Mouse (Mus musculus) mouse embryonic stem cell (cell line): ENCODE results near the gene Wdr83.

Source experiments
- in situ Hi-C, 2 experiments: fragments of 300-500 bp; cut with MboI; formaldehyde crosslinking; loops; 1 replicate in 1 of 2; 3 replicates in 1 of 2; pipeline ENCODE4 v1.14.3; 2019 to 2020; ENCODE audit warnings: low sequenced_read_pairs in 2 of 2, low pct_unique_long_range_greater_than_20kb in 1 of 2, mixed read lengths in 1 of 2; ENCODE audit not compliant: unreplicated experiment in 1 of 2

Wdr83 gene

GRCm38 (mm10) chr8:85037681-85038531, 43.2 kb downstream of the Wdr83 start:
- in situ Hi-C loops: no loop called here

DNA sequence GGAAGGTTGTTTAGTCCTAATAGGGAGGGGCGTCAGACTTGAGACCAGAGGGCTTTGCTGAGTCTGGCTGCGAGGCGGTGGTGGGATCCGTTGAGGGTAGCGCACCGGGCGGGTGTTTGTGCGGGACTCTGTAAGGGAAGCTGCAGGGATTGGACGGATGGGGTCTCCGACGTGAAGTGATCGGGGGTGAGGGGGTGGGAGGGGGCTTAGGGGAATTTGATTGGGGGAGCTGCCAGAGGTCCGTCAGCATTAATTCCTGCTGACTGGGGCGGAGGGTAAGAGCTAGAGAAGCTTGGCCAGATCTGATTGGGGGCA, 43.8 kb downstream of the Wdr83 start:
- in situ Hi-C loops: no loop called here

- in situ Hi-C loops: no loop called here
Measured at GRCm38 (mm10) chr8:85036718-85037365, 44.3 kb downstream of the Wdr83 start, which contains the start of gene Tnpo2. TSS of gene Tnpo2 (plus strand) at chr8:85036915.

- in situ Hi-C loops: no loop called here
Measured at GRCm38 (mm10) chr8:85036381-85036717, 44.8 kb downstream of the Wdr83 start.

DNA sequence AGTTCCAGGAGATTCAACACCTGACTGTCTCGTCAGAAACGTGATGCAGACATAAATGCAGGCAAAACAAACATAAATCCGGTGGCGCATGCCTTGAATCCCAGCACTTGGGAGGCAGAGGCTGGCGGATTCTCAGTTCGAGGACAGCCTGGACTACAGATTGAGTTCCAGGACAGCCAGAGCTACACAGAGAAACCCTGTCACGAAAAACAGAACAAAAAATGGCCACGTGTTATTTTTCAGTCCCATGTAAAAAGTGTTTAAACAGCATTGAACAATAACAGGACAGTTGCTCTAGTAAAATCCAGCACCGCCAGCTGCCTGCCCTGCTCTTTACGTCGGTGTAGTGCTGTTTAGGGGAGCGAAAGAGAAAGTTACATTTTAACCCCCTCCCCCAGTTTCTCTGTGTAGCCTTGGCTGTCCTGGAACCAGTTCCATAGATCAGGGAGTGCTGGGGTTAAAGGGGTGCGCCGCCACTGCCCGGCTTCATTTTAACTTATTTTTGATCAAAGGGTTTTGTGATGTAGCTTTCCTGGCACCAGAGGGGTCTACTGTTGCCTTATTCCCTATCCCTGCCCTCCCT, 45.3 kb downstream of the Wdr83 start:
- in situ Hi-C loops: no loop called here

DNA sequence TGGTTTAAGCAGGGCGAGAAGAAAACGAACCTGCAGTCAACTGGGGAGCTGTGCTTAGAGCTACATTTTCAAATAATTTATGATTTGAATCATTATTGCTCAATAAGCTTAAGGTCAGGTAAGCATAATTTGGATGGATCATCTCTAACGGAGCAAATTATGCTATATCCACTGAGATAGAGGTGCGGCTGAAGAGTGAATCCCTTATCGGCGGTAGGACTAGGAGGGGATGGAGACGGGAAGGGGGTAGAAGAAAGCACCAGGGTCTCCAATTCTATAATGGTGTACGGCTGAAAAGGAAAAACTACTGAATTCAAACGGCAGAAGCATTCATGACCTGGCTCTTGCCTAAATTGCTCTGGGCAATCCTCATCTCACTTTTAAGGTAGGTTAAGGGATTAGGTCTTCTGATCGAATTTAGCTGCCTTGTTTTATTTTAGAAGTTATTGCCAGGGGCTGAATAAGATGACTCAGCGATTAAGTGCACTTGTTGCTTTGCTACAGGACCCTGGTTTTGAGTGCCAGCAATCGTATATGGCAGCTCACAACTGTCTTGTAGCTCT, 45.9 kb downstream of the Wdr83 start:
- in situ Hi-C loops: no loop called here

- in situ Hi-C loops: no loop called here
Measured at GRCm38 (mm10) chr8:85034764-85035163, 46.3 kb downstream of the Wdr83 start.

- in situ Hi-C loops: no loop called here
Measured at GRCm38 (mm10) chr8:85033867-85034266, 47.2 kb downstream of the Wdr83 start.

DNA sequence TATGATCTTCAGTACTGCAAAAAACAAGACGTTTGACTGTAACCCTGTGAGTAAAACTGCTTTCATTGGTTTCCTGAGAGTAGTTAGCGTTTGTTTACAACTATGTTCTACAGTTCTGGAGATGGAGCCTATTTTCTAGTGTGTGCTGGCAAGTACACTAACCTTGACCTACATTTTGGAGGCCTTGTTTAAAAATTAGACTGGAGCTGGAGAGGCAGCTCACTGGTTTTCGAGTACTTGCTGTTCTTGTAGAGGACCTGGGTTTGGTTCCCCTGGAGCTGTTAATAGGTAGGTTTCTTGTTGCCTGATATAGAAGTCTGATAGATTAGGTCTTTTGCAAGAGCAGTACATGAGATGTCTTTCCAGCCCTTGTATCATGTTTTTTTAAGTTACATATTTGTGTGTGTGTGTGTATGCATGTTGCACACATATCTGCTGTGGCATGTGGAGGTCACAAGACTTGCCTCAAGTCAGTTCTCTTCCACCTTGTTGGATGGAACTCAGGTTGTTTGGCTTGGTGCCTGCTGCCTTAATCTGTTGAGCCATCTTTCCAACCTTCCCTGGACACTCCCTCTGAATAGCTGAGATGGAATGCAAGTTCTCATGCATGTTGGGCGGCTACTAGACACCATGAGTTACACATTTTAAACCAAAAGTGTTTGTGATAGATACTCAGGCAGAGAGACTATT, 48.3 kb downstream of the Wdr83 start:
- in situ Hi-C loops: no loop called here

- in situ Hi-C loops: no loop called here
Measured at GRCm38 (mm10) chr8:85029271-85029670, 51.8 kb downstream of the Wdr83 start.

GRCm38 (mm10) chr8:85027922-85028321, 53.2 kb downstream of the Wdr83 start:
- in situ Hi-C loops: no loop called here

DNA sequence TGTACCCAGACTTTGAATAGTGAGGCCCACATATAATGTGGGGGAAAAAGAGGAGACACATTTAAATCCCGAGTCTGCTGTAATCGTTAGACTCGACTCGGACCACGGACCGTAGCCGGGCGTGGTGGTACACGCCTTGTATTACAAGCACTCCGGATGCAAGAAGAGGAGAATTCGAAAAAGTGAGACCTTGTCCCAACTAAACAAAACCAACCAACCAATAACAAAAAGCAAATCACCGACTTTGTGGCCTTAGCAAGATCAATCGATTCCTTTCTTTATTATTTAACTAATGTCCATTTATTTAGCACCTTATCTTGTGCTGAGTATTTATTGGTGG, 53.6 kb downstream of the Wdr83 start:
- in situ Hi-C loops: no loop called here

- in situ Hi-C loops: no loop called here
Measured at GRCm38 (mm10) chr8:85026670-85027515, 54.2 kb downstream of the Wdr83 start, which contains the start of gene Trir. TSS of gene Trir (plus strand) at chr8:85026823.

DNA sequence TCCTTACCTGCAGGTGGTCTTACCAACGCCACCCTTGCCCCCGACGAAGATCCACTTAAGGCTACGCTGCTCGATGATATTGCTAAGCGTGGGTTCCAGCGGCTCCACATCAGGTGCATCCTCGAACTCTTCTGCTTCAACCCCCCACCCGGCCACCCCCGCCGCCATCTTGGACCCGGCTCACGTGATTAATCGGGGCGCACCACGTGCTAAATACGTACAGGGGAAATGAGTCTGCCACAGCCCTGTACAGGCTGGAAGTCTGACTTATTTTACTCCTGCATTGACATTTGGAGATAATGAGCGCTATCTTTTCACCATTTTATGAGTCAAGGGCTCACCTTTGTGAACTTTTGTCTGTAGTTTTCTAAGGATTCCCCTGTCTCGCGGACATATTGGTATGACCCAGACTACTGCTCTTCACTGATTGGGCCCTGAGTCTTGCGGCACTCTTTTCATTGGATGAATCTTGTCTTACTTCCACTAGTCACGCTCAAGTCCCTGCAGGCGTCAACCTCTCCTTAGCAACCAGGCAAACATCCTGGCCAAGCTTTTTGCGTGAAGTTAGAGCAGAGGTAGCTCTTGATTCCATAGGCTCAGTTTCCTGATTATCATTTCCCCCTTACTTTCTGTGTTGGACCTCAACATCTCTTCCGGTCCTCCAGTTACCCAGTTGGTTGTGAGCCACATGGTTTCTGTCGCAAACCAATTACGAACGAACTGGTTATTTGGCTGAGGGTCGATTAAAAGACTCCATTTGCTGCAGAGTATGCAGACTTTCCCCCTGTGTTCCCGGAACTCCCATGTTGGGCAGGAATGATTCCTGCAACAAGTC, 55.8 kb downstream of the Wdr83 start, which contains the start of gene Asna1:
TSS of gene Asna1 (minus strand) at position 184 of the 835 bp plus-strand sequence.
- in situ Hi-C loops: no loop called here
